Mouse (Mus musculus) CH12.LX (cell line): ENCODE data around the gene Ppp6r3. TPM values are rescaled to one million over a fixed set of nuclear protein-coding genes. Genes with fewer than 3 reads are reported as not detected.
A peak's percentile ranks its signal among the peaks of the same experiment; 100 is the strongest.

Source experiments
- DNase-seq: peaks from one replicate; pipeline ENCODE4 v3.0.0-alpha.2; 2013; ENCODE audit errors: extremely low read depth
- H3K27ac ChIP-seq: 2 replicates; pipeline ENCODE4 v1.5.1; 2012; ENCODE audit warnings: low read depth, mild to moderate bottlenecking, control low read depth, moderate library complexity; ENCODE audit not compliant: insufficient read depth
- H3K27me3 ChIP-seq: replicated peaks from 2 replicates; pipeline ENCODE3; 2012; ENCODE audit warnings: inconsistent platforms
- H3K36me3 ChIP-seq, 2 experiments: replicated peaks in 1 of 2; 2 replicates each; pipeline versions ENCODE3 to v1.6.1; 2012; ENCODE audit warnings: inconsistent platforms in 1 of 2, low read length in 1 of 2, mild to moderate bottlenecking in 1 of 2, mixed read lengths in 1 of 2, moderate library complexity in 1 of 2; ENCODE audit not compliant: control insufficient read depth in 1 of 2, insufficient read depth in 1 of 2
- H3K4me1 ChIP-seq, 2 experiments: 2 replicates each; pipeline ENCODE4 v1.6.1; 2012; ENCODE audit warnings: inconsistent platforms in 1 of 2, moderate library complexity in 1 of 2; ENCODE audit not compliant: insufficient read depth in 2 of 2, control insufficient read depth in 1 of 2
- H3K4me2 ChIP-seq: 2 replicates; pipeline ENCODE4 v1.6.1; 2012; ENCODE audit warnings: low read depth, mild to moderate bottlenecking, control low read depth; ENCODE audit not compliant: poor library complexity, insufficient read depth, severe bottlenecking
- H3K4me3 ChIP-seq, 3 experiments: fragments of 150-350 bp in 1 of 3; sonication (generic) in 1 of 3; replicated peaks in 1 of 3; 2 replicates each; pipeline versions ENCODE3 to v1.5.1; 2011 to 2012; ENCODE audit warnings: low read depth in 2 of 3, low read length in 2 of 3, mild to moderate bottlenecking in 2 of 3, moderate library complexity in 2 of 3, control low read depth in 1 of 3, improper control_type of control experiment in 1 of 3, inconsistent platforms in 1 of 3, mixed read lengths in 1 of 3; ENCODE audit not compliant: poor library complexity in 1 of 3
- H3K79me2 ChIP-seq: replicated peaks from 2 replicates; pipeline ENCODE4 v1.6.1; 2012; ENCODE audit warnings: mild to moderate bottlenecking, moderate library complexity; ENCODE audit not compliant: control insufficient read depth, poor library complexity, insufficient read depth, severe bottlenecking; ENCODE audit errors: extremely low read depth
- H3K9ac ChIP-seq: 2 replicates; pipeline ENCODE4 v1.6.1; 2012; ENCODE audit warnings: low read depth, mild to moderate bottlenecking, control low read depth, moderate library complexity; ENCODE audit not compliant: insufficient read depth
- H3K9me3 ChIP-seq: replicated peaks from 2 replicates; pipeline ENCODE3; 2012; ENCODE audit warnings: low read length, inconsistent platforms, mixed read lengths
- BHLHE40 ChIP-seq: IDR thresholded peaks from 2 replicates; pipeline ENCODE4 v1.6.1; 2011; ENCODE audit warnings: mild to moderate bottlenecking, low read depth, low read length, improper control_type of control experiment
- CHD1 ChIP-seq: IDR thresholded peaks from 2 replicates; pipeline ENCODE4 v1.6.1; 2012; ENCODE audit warnings: low read depth, low read length, improper control_type of control experiment, inconsistent platforms
- CHD2 ChIP-seq: IDR thresholded peaks from 2 replicates; pipeline ENCODE4 v1.6.1; 2011; ENCODE audit warnings: low read length, improper control_type of control experiment
- CTCF ChIP-seq, 2 experiments: IDR thresholded peaks in 1 of 2; conservative IDR thresholded peaks in 1 of 2; 2 replicates each; pipeline ENCODE4 v1.5.1; 2011 to 2012; ENCODE audit warnings: low read depth in 2 of 2, low read length in 2 of 2, improper control_type of control experiment in 1 of 2, inconsistent platforms in 1 of 2, mild to moderate bottlenecking in 1 of 2, moderate library complexity in 1 of 2
- ELF1 ChIP-seq: IDR thresholded peaks from 2 replicates; pipeline ENCODE4 v1.6.1; 2014; ENCODE audit warnings: low read depth, mild to moderate bottlenecking, inconsistent platforms, low read length, improper control_type of control experiment
- EP300 ChIP-seq: IDR thresholded peaks from 2 replicates; pipeline ENCODE4 v1.6.1; 2011; ENCODE audit warnings: low read length, improper control_type of control experiment
- ETS1 ChIP-seq: conservative IDR thresholded peaks from 2 replicates; pipeline ENCODE4 v1.6.1; 2012; ENCODE audit warnings: low read depth, mild to moderate bottlenecking, inconsistent platforms, low read length, improper control_type of control experiment, moderate library complexity
- GABPA ChIP-seq: IDR thresholded peaks from 2 replicates; pipeline ENCODE4 v1.6.1; 2012; ENCODE audit warnings: low read depth, low read length, improper control_type of control experiment, inconsistent platforms; ENCODE audit not compliant: insufficient replicate concordance
- HCFC1 ChIP-seq: IDR thresholded peaks from 2 replicates; pipeline ENCODE4 v1.6.1; 2012; ENCODE audit warnings: low read depth, mild to moderate bottlenecking, inconsistent platforms, low read length, improper control_type of control experiment
- IRF4 ChIP-seq: IDR thresholded peaks from 2 replicates; pipeline ENCODE4 v1.6.1; 2014; ENCODE audit warnings: low read depth, mild to moderate bottlenecking, inconsistent platforms, low read length, improper control_type of control experiment
- KAT2A ChIP-seq: IDR thresholded peaks from 2 replicates; pipeline ENCODE4 v1.6.1; 2012; ENCODE audit warnings: low read length, improper control_type of control experiment, inconsistent platforms; ENCODE audit not compliant: insufficient replicate concordance
- MAFK ChIP-seq: IDR thresholded peaks from 2 replicates; pipeline ENCODE4 v1.6.1; 2011; ENCODE audit warnings: low read length, improper control_type of control experiment; ENCODE audit not compliant: insufficient replicate concordance
- MAX ChIP-seq: IDR thresholded peaks from 2 replicates; pipeline ENCODE4 v1.6.1; 2011; ENCODE audit warnings: low read length, improper control_type of control experiment
- MEF2A ChIP-seq: IDR thresholded peaks from 2 replicates; pipeline ENCODE4 v1.6.1; 2014; ENCODE audit warnings: low read depth, mild to moderate bottlenecking, inconsistent platforms, low read length, improper control_type of control experiment, borderline replicate concordance
- MXI1 ChIP-seq: IDR thresholded peaks from 2 replicates; pipeline ENCODE4 v1.6.1; 2011; ENCODE audit warnings: mild to moderate bottlenecking, low read depth, low read length, improper control_type of control experiment
- MYC ChIP-seq: IDR thresholded peaks from 2 replicates; pipeline ENCODE4 v1.6.1; 2011; ENCODE audit warnings: low read depth, mild to moderate bottlenecking, improper control_type of control experiment, low read length
- NELFE ChIP-seq: IDR thresholded peaks from 2 replicates; pipeline ENCODE4 v1.6.1; 2011; ENCODE audit warnings: low read depth, low read length, improper control_type of control experiment
- NRF1 ChIP-seq: IDR thresholded peaks from 2 replicates; pipeline ENCODE4 v1.6.1; 2014; ENCODE audit warnings: low read depth, mild to moderate bottlenecking, inconsistent platforms, low read length, improper control_type of control experiment, moderate library complexity
- PAX5 ChIP-seq: IDR thresholded peaks from 2 replicates; pipeline ENCODE4 v1.6.1; 2012; ENCODE audit warnings: low read length, inconsistent platforms, mixed read lengths
- POLR2A ChIP-seq: IDR thresholded peaks from 2 replicates; pipeline ENCODE4 v1.6.1; 2011; ENCODE audit warnings: low read depth, mild to moderate bottlenecking, improper control_type of control experiment, low read length
- POLR2AphosphoS2 ChIP-seq: IDR thresholded peaks from 2 replicates; pipeline ENCODE4 v1.6.1; 2011; ENCODE audit warnings: low read depth, low read length, improper control_type of control experiment
- RAD21 ChIP-seq: IDR thresholded peaks from 2 replicates; pipeline ENCODE4 v1.6.1; 2011; ENCODE audit warnings: low read depth, mild to moderate bottlenecking, low read length, improper control_type of control experiment, moderate library complexity
- RCOR1 ChIP-seq: conservative IDR thresholded peaks from 2 replicates; pipeline ENCODE4 v1.6.1; 2012; ENCODE audit warnings: low read depth, mild to moderate bottlenecking, inconsistent platforms, low read length, improper control_type of control experiment
- SIN3A ChIP-seq: IDR thresholded peaks from 2 replicates; pipeline ENCODE4 v1.6.1; 2012; ENCODE audit warnings: low read length, improper control_type of control experiment, inconsistent platforms
- SMC3 ChIP-seq: IDR thresholded peaks from 2 replicates; pipeline ENCODE4 v1.6.1; 2011; ENCODE audit warnings: low read depth, low read length, improper control_type of control experiment
- TBP ChIP-seq: conservative IDR thresholded peaks from 2 replicates; pipeline ENCODE4 v1.6.1; 2011; ENCODE audit warnings: low read depth, low read length, improper control_type of control experiment
- TCF12 ChIP-seq: IDR thresholded peaks from 2 replicates; pipeline ENCODE4 v1.6.1; 2014; ENCODE audit warnings: low read depth, mild to moderate bottlenecking, inconsistent platforms, low read length, improper control_type of control experiment
- UBTF ChIP-seq: IDR thresholded peaks from 2 replicates; pipeline ENCODE4 v1.6.1; 2012; ENCODE audit warnings: low read depth, mild to moderate bottlenecking, inconsistent platforms, low read length, improper control_type of control experiment, moderate library complexity
- USF1 ChIP-seq: IDR thresholded peaks from 2 replicates; pipeline ENCODE4 v1.6.1; 2014; ENCODE audit warnings: low read depth, mild to moderate bottlenecking, inconsistent platforms, low read length, improper control_type of control experiment
- USF2 ChIP-seq: conservative IDR thresholded peaks from 2 replicates; pipeline ENCODE4 v1.6.1; 2011; ENCODE audit warnings: low read depth, low read length, improper control_type of control experiment
- ZC3H11A ChIP-seq: IDR thresholded peaks from 2 replicates; pipeline ENCODE4 v1.6.1; 2012; ENCODE audit warnings: low read depth, mild to moderate bottlenecking, inconsistent platforms, low read length, improper control_type of control experiment
- ZKSCAN1 ChIP-seq: IDR thresholded peaks from 2 replicates; pipeline ENCODE4 v1.6.1; 2012; ENCODE audit warnings: low read depth, inconsistent platforms, low read length, improper control_type of control experiment, borderline replicate concordance
- ZMIZ1 ChIP-seq: IDR thresholded peaks from 2 replicates; pipeline ENCODE4 v1.6.1; 2012; ENCODE audit warnings: low read depth, mild to moderate bottlenecking, inconsistent platforms, low read length, improper control_type of control experiment
- ZNF384 ChIP-seq: IDR thresholded peaks from 2 replicates; pipeline ENCODE4 v1.6.1; 2012; ENCODE audit warnings: low read depth, low read length, improper control_type of control experiment, inconsistent platforms
- dilution Hi-C: fragments of 300-500 bp; cut with MboI; formaldehyde crosslinking; loops from 2 replicates; pipeline ENCODE4 v1.14.3; 2020; ENCODE audit warnings: low sequenced_read_pairs; ENCODE audit not compliant: extremely low pct_unique_long_range_greater_than_20kb, extremely low pct_ligation_motif_present
- in situ Hi-C: fragments of 300-500 bp; cut with MboI; formaldehyde crosslinking; loops from 3 replicates; pipeline ENCODE4 v1.14.3; 2019; ENCODE audit warnings: low sequenced_read_pairs, low pct_ligation_motif_present, low pct_unique_long_range_greater_than_20kb, mixed read lengths
- polyA plus RNA-seq: library from polyadenylated mRNA; unstranded; fragments of >175 nt; gene quantifications from 2 replicates; pipeline ENCODE4 v1.2.1, GENCODE M21; 2012; ENCODE audit warnings: low read depth; ENCODE audit not compliant: insufficient read length
- total RNA-seq, 2 experiments: library from RNA; depleted of rRNA; stranded (reverse); fragments of 300-350 nt in 1 of 2; fragments of >200 nt in 1 of 2; gene quantifications; 2 replicates each; pipeline ENCODE4 v1.2.3; 2012 to 2014

Ppp6r3 gene
- total and polyA plus RNA-seq, 3 experiments: 68.5 to 94.6 (median 72.3) TPM

- no peak overlapping the region for H3K4me3 ChIP-seq
- peaks cover 0 to 17% of the 10 kb centered on the region in 2 experiments; a peak in 2 of 4 replicates for H3K4me1 ChIP-seq
- H3K79me2 ChIP-seq: no peaks in the 10 kb centered on the region
- H3K9ac ChIP-seq: no peak overlapping the region
- TF ChIP-seq MEF2A (no peak), TCF12 (peak; percentile 35; the same call in 1 of the 2 replicates), ELF1 (no peak)
- dilution Hi-C loops (no loop called here), in situ Hi-C loops (loop anchor here (5.0 kb wide), 1 partner anchor 139 kb away; no protein-coding TSS in a partner anchor)
- DNase-seq: peak; percentile 35
- no peaks in the 10 kb centered on the region for H3K27me3 ChIP-seq
- peaks cover 2% of the 10 kb centered on the region for H3K9me3 ChIP-seq
- no peak overlapping the region for H3K27ac ChIP-seq
- H3K4me2 ChIP-seq: no peak overlapping the region
- H3K36me3 ChIP-seq: peaks cover 20 to 40% of the 10 kb centered on the region in 2 experiments
Measured at GRCm38 (mm10) chr19:3451649-3452048, 123.9 kb downstream of the Ppp6r3 start.

GRCm38 (mm10) chr19:3451170-3451569 lies 124.4 kb downstream of the Ppp6r3 start:
- no peak overlapping the region for H3K27ac ChIP-seq
- no peaks in the 10 kb centered on the region for H3K79me2 ChIP-seq
- H3K4me1 ChIP-seq: peaks cover 0 to 17% of the 10 kb centered on the region in 2 experiments; a peak in 2 of 4 replicates
- no peak overlapping the region for H3K4me3 ChIP-seq
- no peak overlapping the region for H3K4me2 ChIP-seq
- H3K27me3 ChIP-seq: no peaks in the 10 kb centered on the region
- in situ Hi-C loops: loop anchor here (5.0 kb wide), 1 partner anchor 139 kb away; no protein-coding TSS in a partner anchor
- H3K9ac ChIP-seq: no peak overlapping the region
- dilution Hi-C loops: no loop called here
- H3K9me3 ChIP-seq: peaks cover 2% of the 10 kb centered on the region
- peak; percentile 55 for DNase-seq
- peaks cover 19 to 35% of the 10 kb centered on the region in 2 experiments for H3K36me3 ChIP-seq
- TF ChIP-seq MEF2A (no peak), POLR2AphosphoS2 (no peak), ZNF384 (no peak), MXI1 (no peak), USF2 (no peak), PAX5 (no peak), KAT2A (no peak), MYC (no peak), HCFC1 (no peak), RAD21 (peak; percentile 70), RCOR1 (no peak), NRF1 (no peak), CTCF (conservative IDR thresholded peaks at IDR 0.05 in 1 of 2, IDR thresholded peaks at IDR 0.05 in 1 of 2; ENCODE audit: low read depth in 2 of 2, low read length in 2 of 2) (peak; percentile 79 to 88), ELF1 (no peak), ZKSCAN1 (no peak), ZMIZ1 (no peak), SMC3 (peak; percentile 67), UBTF (no peak), MAFK (no peak), POLR2A (no peak), USF1 (no peak), CHD1 (no peak), CHD2 (no peak), IRF4 (no peak), TBP (no peak), MAX (no peak), GABPA (no peak), BHLHE40 (no peak), ZC3H11A (0 out of 2 replicates have a peak, but pooled peaks have one; percentile 4), SIN3A (no peak), NELFE (no peak; the same call in 1 of the 2 replicates), EP300 (no peak), ETS1 (no peak)
